Mouse (Mus musculus) embryonic facial prominence, embryonic 14.5 days (tissue): ENCODE data around the gene Kifc1. TPM values are rescaled to one million over a fixed set of nuclear protein-coding genes. Genes with fewer than 3 reads are reported as not detected.
"Not testable (repeated sequence)": the region's sequence is repeated elsewhere in the genome, so short reads cannot be mapped to it uniquely, and the experiment has no call there.

Source experiments
- ATAC-seq: fragments of 200-750 bp; cut with Nextera tagmentation; 2 replicates; pipeline ENCODE4 v1.8.0; 2017; ENCODE audit warnings: low read depth, moderate number of reproducible peaks, moderate TSS enrichment
- DNase-seq: peaks from one replicate; pipeline ENCODE4 v3.0.0-alpha.2; 2015; ENCODE audit warnings: low spot score
- H3K27ac ChIP-seq: fragments of 300-500 bp; sonication (generic); replicated peaks from 2 replicates; pipeline ENCODE4 v1.5.1; 2014; ENCODE audit warnings: low read depth, mild to moderate bottlenecking, low read length, moderate library complexity
- H3K27me3 ChIP-seq: fragments of 300-500 bp; sonication (generic); replicated peaks from 2 replicates; pipeline ENCODE4 v1.6.1; 2014; ENCODE audit warnings: low read length; ENCODE audit not compliant: control insufficient read depth, insufficient read depth
- H3K36me3 ChIP-seq: fragments of 300-500 bp; sonication (generic); 2 replicates; pipeline ENCODE4 v1.6.1; 2014; ENCODE audit warnings: low read length, mixed read lengths; ENCODE audit not compliant: control insufficient read depth, insufficient read depth
- H3K4me1 ChIP-seq: fragments of 300-500 bp; sonication (generic); 2 replicates; pipeline ENCODE4 v1.6.1; 2014; ENCODE audit warnings: antibody characterized with exemption, low read length; ENCODE audit not compliant: control insufficient read depth, insufficient read depth
- H3K4me2 ChIP-seq: fragments of 300-500 bp; sonication (generic); 2 replicates; pipeline ENCODE4 v1.6.1; 2014; ENCODE audit warnings: low read depth, mild to moderate bottlenecking, low read length, moderate library complexity, mixed read lengths
- H3K4me3 ChIP-seq: fragments of 300-500 bp; sonication (generic); 2 replicates; pipeline ENCODE4 v1.5.1; 2014; ENCODE audit warnings: low read depth, mild to moderate bottlenecking, low read length
- H3K9ac ChIP-seq: fragments of 300-500 bp; sonication (generic); 2 replicates; pipeline ENCODE4 v1.6.1; 2014; ENCODE audit warnings: low read depth, mild to moderate bottlenecking, low read length, moderate library complexity, mixed read lengths
- H3K9me3 ChIP-seq: fragments of 300-500 bp; sonication (generic); 2 replicates; pipeline ENCODE4 v1.6.1; 2016; ENCODE audit warnings: low read length; ENCODE audit not compliant: control insufficient read depth
- WGBS: fragments of 180-500 bp; shearing (Covaris S2); extraction: QIAGEN DNeasy Blood & Tissue Kit; methylation state at CpG from one replicate; pipeline ENCODE4 v1.1.7; 2014; 5-methylcytosine and 5-hydroxymethylcytosine counted together
- polyA plus RNA-seq: library from polyadenylated mRNA; unstranded; fragments of >200 nt; fragmentation: Nextera tagmentation; extraction: Ambion mirVana; gene quantifications from 2 replicates; pipeline ENCODE4 v1.2.1, GENCODE M21; 2014

The Kifc1 gene
- polyA plus RNA-seq, 1 experiment from 2014 or later: 5.9 TPM

DNA sequence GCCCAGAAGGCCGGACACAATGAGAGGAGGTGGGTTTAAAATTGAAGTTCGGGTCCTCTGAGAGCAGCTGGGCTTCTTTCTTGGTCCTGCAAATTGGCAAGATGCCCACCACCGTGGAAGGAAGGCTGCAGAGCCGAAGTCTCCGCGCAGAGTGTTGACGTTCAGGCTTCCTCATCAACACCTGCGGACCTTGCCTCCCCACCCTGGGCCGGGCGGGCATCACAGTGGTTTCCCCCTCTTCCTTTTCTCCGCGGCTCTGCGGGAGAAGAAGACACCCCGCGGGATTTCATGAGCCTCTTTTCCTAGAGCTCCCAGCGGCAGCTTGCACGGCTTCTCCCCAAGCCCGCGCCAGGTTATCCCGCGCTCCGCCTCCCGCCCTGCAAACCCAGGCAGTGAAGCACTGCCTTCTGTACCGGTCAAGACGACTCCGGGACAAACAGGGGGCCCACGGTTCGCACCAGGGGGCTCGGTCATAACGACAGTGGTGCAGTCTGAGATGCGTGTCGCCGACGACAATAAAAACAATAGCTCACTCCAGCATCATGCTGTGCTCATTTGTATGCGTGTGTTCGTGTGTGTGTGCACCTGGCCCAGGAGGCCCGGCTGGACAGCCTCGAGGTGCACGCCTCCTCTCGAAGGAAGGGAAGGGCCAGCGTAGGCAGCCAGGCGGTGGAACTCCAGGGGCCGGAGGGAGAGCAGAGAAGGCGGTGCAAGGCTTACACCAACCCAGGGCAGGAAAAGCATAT, 18.0 kb upstream of the Kifc1 start:
- H3K4me3 ChIP-seq: peak overlapping the region; percentile 95
- no peaks in the 10 kb centered on the region for H3K27me3 ChIP-seq
- under 1% methylated on average over 43 of the region's 44 CpGs for WGBS
- DNase-seq (peak; percentile 51), ATAC-seq (peak; percentile 48)
- H3K4me2 ChIP-seq: peak overlapping the region; percentile 97
- H3K9me3 ChIP-seq: no peaks in the 10 kb centered on the region
- peak overlapping the region; percentile 82 for H3K27ac ChIP-seq
- H3K9ac ChIP-seq: peak overlapping the region; percentile 93
- H3K4me1 ChIP-seq: peaks cover 11% of the 10 kb centered on the region
- H3K36me3 ChIP-seq: peaks cover 25% of the 10 kb centered on the region

DNA sequence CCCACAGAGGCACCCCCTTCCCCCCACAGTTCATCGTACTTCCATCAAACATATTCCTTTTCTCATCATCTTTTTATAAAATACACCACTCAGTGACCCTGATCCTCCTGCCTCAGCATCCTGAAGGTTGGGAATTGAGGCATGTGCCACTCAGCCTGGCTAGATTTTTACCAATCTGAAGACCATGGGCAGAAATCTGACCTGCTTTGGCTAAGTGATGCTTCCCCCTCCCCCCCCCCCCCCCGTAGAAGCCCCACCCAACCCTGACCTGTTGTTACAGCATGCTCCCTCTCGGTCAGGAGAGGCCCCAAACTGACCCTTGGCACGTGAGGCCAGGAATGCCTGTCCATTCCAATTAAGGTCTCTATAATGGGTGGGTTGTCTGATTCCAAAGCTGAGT, 14.4 kb upstream of the Kifc1 start, which contains the start of gene Platr17:
Gene Platr17 (plus strand): TSS at position 301 of the 400 bp plus-strand sequence.
- not testable (repeated sequence) for H3K9ac ChIP-seq, DNase-seq
- 20% methylated on average over 3 of the region's 4 CpGs for WGBS

DNA sequence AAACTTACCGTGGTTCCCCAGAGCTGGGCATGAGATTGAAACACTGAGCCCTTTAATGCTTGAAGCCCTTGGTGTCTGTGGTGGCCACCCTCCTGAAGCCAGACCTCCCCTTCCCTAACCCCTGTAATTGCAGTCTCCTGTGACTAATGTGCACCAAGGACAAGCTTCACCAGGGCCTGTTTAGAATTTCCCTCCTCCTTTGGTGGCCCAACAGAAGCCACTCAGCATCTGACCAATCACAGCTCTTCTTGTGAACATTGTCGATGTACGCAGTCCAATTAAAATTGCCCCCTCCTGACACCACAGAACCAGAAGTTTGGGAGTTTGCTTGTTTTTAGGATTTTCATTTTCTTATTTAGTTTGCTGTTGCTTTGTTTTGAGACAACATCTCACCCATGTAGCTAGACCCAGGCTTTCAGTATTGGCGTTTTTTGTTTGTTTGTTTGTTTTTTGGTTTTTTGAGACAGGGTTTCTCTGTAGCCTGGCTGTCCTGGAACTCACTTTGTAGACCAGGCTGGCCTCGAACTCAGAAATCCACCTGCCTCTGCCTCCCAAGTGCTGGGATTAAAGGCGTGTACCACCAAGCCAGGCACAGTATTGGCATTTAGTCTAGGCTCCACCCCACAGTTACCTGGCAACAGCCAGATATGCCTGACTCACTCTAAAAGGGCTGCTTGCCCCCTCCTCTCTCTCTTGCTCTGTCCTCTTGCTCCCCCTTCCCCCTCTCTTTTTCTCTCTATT, 13.6 kb upstream of the Kifc1 start:
- H3K9ac ChIP-seq, H3K27me3 ChIP-seq, H3K4me3 ChIP-seq, H3K36me3 ChIP-seq, H3K4me2 ChIP-seq, H3K4me1 ChIP-seq, H3K27ac ChIP-seq, DNase-seq, ATAC-seq, H3K9me3 ChIP-seq: not testable (repeated sequence)
- WGBS: 71% methylated on average over 6 of the region's 6 CpGs

More for the DNA sequence above, 14.4 kb upstream of the Kifc1 start, which contains the start of gene Platr17:
- H3K27me3 ChIP-seq, H3K9me3 ChIP-seq, H3K27ac ChIP-seq, H3K4me1 ChIP-seq, H3K36me3 ChIP-seq, H3K4me3 ChIP-seq, H3K4me2 ChIP-seq, ATAC-seq: not testable (repeated sequence)

DNA sequence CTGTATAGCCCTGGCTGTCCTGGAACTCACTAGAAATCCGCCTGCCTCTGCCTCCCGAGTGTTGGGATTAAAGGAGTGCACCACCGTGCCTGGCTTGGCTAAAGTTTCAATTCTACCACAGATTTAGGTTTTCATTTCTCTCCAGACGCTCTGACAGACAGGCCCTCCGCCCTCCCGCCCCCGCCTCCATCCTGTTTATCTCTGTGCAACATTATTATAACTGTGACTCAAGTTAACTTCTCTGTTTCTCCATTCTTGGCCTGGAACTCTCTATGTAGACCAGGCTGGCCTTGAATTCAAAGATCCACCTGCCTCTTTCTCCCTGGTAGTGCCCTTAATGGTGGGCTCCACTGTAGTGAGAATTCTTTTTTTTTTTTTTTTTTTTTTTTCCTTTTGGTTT, 12.0 kb upstream of the Kifc1 start:
- Histone ChIP-seq H3K36me3 (no peaks in the 10 kb centered on the region), H3K4me3 (no peak overlapping the region), H3K9ac (no peak overlapping the region), H3K4me1 (no peaks in the 10 kb centered on the region), H3K4me2 (no peak overlapping the region), H3K9me3 (no peaks in the 10 kb centered on the region), H3K27ac (no peak overlapping the region), H3K27me3 (no peaks in the 10 kb centered on the region)
- DNase-seq: no peak
- ATAC-seq: no peak
- WGBS: 84% methylated on average over 7 of the region's 7 CpGs

DNA sequence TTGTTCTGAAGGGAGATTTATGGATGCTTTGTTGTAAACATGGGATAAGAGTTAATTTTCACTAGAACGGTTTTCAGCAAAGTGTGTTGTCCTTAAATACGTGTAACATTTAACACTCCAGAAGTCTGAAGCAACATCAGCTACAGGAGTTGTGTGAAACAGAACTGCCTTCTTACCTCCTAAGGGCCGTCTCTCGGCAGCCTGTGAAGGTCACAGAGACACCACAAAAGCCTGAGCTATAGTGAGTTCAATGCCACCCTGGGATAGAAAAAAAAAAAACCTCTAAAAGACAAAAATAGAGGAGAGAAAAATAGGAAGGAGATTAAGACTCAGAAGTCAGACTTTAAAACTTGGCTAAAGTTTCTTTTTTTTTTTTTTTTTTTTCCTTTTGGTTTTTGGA, 11.6 kb upstream of the Kifc1 start:
- H3K27ac ChIP-seq: no peak overlapping the region
- H3K36me3 ChIP-seq: no peaks in the 10 kb centered on the region
- no peaks in the 10 kb centered on the region for H3K27me3 ChIP-seq
- DNase-seq (no peak), ATAC-seq (no peak)
- no peaks in the 10 kb centered on the region for H3K9me3 ChIP-seq
- H3K4me3 ChIP-seq: no peak overlapping the region
- no peak overlapping the region for H3K9ac ChIP-seq
- WGBS: 80% methylated on average over 4 of the region's 4 CpGs
- no peak overlapping the region for H3K4me2 ChIP-seq
- no peaks in the 10 kb centered on the region for H3K4me1 ChIP-seq

DNA sequence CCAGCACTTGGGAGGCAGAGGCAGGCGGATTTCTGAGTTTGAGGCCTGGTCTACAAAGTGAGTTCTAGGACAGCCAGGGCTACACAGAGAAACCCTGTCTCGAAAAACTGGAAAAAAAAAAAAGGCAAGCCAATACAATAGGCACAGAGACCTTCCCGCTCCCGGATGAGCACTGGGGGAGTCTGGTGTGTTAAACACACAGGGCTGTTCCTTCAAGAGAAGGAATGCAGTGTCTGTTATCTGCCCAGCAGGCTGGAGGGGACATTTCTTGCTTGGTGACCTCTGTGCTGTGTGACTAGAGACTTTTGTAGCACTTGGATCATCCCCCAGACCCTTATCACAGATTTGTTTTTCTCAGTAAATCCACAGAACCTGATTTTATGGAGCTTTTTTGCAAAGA, 11.2 kb upstream of the Kifc1 start:
- ATAC-seq (no peak), DNase-seq (no peak)
- Histone ChIP-seq H3K9me3 (no peaks in the 10 kb centered on the region), H3K4me1 (no peaks in the 10 kb centered on the region), H3K27ac (no peak overlapping the region), H3K4me2 (no peak overlapping the region), H3K9ac (no peak overlapping the region), H3K4me3 (no peak overlapping the region), H3K27me3 (no peaks in the 10 kb centered on the region), H3K36me3 (no peaks in the 10 kb centered on the region)
- 62% methylated on average over 4 of the region's 4 CpGs for WGBS

DNA sequence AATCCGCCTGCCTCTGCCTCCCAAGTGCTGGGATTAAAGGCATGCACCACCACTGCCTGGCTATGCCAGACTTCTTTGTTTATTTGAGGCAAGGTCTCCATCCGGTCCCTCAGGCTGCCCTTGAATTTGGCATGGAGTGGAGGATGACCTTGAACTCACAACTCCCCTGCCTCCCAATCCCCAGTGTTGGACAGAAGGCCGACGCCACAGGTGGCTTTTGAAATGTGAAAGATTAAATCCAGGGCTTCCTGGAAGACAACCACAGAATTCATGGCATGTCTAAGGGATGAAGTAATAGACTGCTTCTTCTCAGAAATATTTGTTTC, 10.5 kb upstream of the Kifc1 start:
- Histone ChIP-seq H3K9me3 (no peaks in the 10 kb centered on the region), H3K4me3 (no peak overlapping the region), H3K4me2 (no peak overlapping the region), H3K36me3 (no peaks in the 10 kb centered on the region), H3K4me1 (no peaks in the 10 kb centered on the region), H3K9ac (no peak overlapping the region), H3K27ac (no peak overlapping the region), H3K27me3 (no peaks in the 10 kb centered on the region)
- DNase-seq: no peak
- WGBS: 85% methylated on average over 4 of the region's 4 CpGs
- ATAC-seq: no peak

DNA sequence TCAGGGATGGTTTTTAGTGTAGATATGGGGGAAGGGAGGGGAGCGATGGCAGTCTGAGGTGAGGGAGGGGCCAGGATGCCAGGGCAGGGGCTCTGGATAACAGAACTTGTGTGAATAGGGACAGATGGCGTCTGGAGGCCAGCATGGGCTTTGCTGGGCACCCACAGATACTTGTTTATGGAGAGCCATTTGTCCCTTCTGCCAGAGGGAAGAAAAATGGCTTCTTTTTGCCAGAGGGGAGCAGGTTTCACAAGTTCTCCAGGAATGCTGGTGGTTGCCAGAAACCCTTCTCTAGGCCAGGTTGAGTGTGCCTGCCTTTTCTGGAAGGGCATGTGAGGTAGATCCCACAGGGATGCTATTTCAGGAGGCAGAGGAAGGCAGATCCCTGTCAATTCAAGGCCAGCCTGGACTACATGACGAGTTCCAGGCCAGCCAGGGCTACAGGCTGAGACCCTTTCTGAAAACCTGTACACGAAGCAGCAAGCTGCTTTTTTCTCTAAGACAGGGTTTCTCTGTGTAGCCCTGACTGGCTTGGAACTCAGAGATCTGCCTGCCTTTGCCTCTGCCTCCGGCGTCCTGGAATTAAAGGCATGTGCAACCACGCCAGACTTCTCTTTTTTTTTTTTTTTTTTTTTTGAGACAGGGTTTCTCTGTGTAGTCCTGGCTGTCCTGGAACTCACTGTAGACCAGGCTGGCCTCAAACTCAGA, 10.0 kb upstream of the Kifc1 start:
- Histone ChIP-seq H3K4me1 (no peaks in the 10 kb centered on the region), H3K4me3 (no peak overlapping the region), H3K4me2 (no peak overlapping the region), H3K27me3 (no peaks in the 10 kb centered on the region), H3K27ac (no peak overlapping the region), H3K9ac (no peak overlapping the region; the same call in 1 of the 2 replicates), H3K36me3 (no peaks in the 10 kb centered on the region), H3K9me3 (no peaks in the 10 kb centered on the region)
- DNase-seq (no peak), ATAC-seq (no peak)
- WGBS: 61% methylated on average over 7 of the region's 7 CpGs
